Mouse (Mus musculus): ENCODE results near the gene Irak3. TPM values are rescaled to one million over a fixed set of nuclear protein-coding genes. Genes with fewer than 3 reads are reported as not detected.

The Irak3 gene
- polyA plus RNA-seq, 1 experiment, result 0.62 TPM

DNA sequence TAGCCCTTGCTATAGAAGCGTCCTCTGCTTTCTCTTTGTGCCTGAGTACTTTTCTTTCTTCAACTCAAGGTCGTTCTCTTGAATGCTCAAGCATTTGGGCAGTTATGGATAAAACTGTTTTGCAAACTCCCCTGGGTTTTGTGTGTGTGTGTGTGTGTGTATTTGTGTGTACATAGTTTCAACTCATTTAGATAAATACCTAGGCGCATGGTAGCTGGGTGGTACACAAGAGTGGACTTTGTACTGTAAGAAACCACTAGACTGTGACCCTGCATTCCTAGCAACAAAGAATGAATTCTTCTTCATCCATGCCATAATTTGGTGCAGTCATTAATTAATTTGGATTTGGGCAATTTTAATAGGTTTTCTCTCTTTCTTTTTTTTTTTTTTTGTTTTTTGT is 8.2 kb upstream of the Irak3 start:
- no peaks in the 10 kb centered on the region for H3K27me3 ChIP-seq (ENCODE audit: control insufficient read depth, insufficient read depth, low read length)
- no peaks in the 10 kb centered on the region; the same call in 1 of the 2 replicates for H3K4me1 ChIP-seq (ENCODE audit: control insufficient read depth, insufficient read depth, low read length)
- no peak for TF ChIP-seq POLR2A (IDR thresholded peaks at IDR 0.05; ENCODE audit: borderline replicate concordance, insufficient read depth, low read length)
- no peak for TF ChIP-seq CTCF (IDR thresholded peaks at IDR 0.05; ENCODE audit: borderline replicate concordance, insufficient read depth, low read depth, low read length)
- 86% methylated on average over 3 of the region's 3 CpGs for WGBS
- no peak overlapping the region for H3K27ac ChIP-seq (ENCODE audit: insufficient read depth, low read length)
- no peak overlapping the region for H3K4me3 ChIP-seq (replicated peaks; ENCODE audit: insufficient read depth, low read depth, low read length)
- no peak for DNase-seq

DNA sequence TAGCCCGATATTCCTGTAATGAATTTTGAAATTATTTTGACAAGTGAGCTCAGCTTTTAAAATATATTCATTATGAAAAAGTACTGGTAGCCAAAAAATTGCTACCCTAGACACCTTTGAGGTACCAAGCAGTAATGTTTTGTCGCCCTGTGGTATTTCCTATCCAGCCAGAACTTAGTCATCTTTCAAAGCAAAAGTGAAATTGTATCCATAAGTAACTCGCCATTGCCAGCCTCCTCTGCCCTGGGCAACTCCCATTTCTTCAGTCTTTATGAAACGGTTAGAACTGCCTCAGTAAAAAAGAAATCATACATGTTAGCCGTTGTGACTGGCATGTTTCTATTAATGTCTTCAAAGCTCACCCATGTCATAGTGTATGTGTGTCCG is 7.6 kb upstream of the Irak3 start:
- DNase-seq, result no peak
- 53% methylated on average over 6 of the region's 6 CpGs for WGBS
- no peaks in the 10 kb centered on the region for H3K27me3 ChIP-seq (ENCODE audit: control insufficient read depth, insufficient read depth, low read length)
- peak overlapping the region; percentile 81 for H3K4me3 ChIP-seq (replicated peaks; ENCODE audit: insufficient read depth, low read depth, low read length)
- TF ChIP-seq POLR2A (IDR thresholded peaks at IDR 0.05; ENCODE audit: borderline replicate concordance, insufficient read depth, low read length) (no peak), CTCF (IDR thresholded peaks at IDR 0.05; ENCODE audit: borderline replicate concordance, insufficient read depth, low read depth, low read length) (no peak)
- H3K27ac ChIP-seq (ENCODE audit: insufficient read depth, low read length), result no peak overlapping the region
- H3K4me1 ChIP-seq (ENCODE audit: control insufficient read depth, insufficient read depth, low read length), result no peaks in the 10 kb centered on the region; the same call in 1 of the 2 replicates

DNA sequence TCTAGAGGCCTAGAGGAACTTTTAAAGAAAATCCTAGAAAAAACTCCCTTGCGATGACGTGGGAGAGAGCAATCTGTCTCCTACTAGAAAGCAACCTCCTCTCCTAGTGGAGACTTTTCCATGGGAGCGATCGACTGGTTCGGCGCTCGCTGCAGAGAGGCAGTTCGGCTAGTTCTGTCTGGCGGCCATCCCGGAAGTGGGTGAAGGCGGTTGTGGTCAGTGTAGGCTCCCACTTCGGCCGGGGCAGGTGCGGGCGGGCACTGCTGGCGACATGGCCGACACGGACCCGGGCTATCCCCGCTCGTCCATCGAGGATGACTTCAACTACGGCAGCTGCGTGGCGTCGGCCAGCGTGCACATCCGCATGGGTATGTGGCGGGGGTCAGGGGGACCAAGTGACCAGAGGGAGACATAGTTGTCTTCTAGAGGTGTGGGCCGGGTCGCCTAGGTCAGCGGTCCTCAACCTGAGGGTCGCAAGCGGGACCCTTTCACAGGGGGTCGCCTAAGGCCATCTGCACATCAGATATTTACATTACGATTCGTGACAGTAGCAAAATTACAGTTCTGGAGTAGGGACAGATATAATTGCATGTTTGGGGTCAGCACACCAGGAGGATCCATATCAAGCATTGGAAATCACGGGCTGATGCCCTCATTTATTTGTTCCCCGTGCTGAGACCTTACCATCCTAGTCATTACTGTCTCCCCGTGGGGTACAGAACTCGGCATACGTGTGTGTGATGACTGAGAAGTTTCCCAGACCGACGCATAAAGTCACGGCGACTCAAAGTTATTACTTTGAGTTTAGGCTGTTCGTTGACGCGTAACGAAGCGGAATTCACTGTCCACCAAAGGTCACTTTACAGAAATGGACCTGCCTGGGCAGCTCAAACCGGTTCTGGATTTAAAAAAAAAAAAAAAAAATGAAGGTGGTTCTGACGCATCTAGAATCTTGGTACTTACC is 6.9 kb upstream of the Irak3 start:
- Histone ChIP-seq H3K4me3 (replicated peaks; ENCODE audit: insufficient read depth, low read depth, low read length) (peak overlapping the region; percentile 81), H3K4me1 (ENCODE audit: control insufficient read depth, insufficient read depth, low read length) (no peaks in the 10 kb centered on the region; the same call in 1 of the 2 replicates), H3K27me3 (ENCODE audit: control insufficient read depth, insufficient read depth, low read length) (no peaks in the 10 kb centered on the region), H3K27ac (ENCODE audit: insufficient read depth, low read length) (no peak overlapping the region)
- peak; percentile 87 to 88 for DNase-seq
- 1% methylated on average over 53 of the region's 53 CpGs for WGBS
- TF ChIP-seq POLR2A (IDR thresholded peaks at IDR 0.05; ENCODE audit: borderline replicate concordance, insufficient read depth, low read length), result peak; percentile 53; the same call in 1 of the 2 replicates
- TF ChIP-seq CTCF (IDR thresholded peaks at IDR 0.05; ENCODE audit: borderline replicate concordance, insufficient read depth, low read depth, low read length), result no peak; the same call in 1 of the 2 replicates

DNA sequence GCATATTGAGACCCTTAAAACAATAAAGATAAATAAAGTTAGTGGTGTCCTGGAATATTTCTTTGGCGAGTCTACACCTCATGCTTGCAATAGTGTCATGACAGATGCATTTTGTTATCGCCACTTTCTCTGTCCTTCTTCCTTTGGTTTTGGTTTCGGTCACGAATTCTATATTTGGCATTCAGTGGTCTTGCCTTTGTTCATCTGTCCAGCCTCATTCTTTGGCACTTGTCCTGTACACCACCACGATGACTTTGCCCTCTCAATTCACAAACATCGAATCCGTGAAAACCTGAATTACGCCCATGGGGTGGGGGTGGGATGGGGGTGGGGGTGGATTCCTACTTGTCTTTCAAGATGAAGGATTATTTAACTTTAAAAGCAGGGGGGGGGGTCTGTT is 6.1 kb upstream of the Irak3 start:
- Histone ChIP-seq H3K4me1 (ENCODE audit: control insufficient read depth, insufficient read depth, low read length) (no peaks in the 10 kb centered on the region; the same call in 1 of the 2 replicates), H3K4me3 (replicated peaks; ENCODE audit: insufficient read depth, low read depth, low read length) (no peak overlapping the region), H3K27me3 (ENCODE audit: control insufficient read depth, insufficient read depth, low read length) (no peaks in the 10 kb centered on the region), H3K27ac (ENCODE audit: insufficient read depth, low read length) (no peak overlapping the region)
- TF ChIP-seq POLR2A (IDR thresholded peaks at IDR 0.05; ENCODE audit: borderline replicate concordance, insufficient read depth, low read length), result no peak
- no peak for TF ChIP-seq CTCF (IDR thresholded peaks at IDR 0.05; ENCODE audit: borderline replicate concordance, insufficient read depth, low read depth, low read length)
- peak in 1 of 2 experiments; percentile 6 for DNase-seq
- 73% methylated on average over 8 of the region's 8 CpGs for WGBS

DNA sequence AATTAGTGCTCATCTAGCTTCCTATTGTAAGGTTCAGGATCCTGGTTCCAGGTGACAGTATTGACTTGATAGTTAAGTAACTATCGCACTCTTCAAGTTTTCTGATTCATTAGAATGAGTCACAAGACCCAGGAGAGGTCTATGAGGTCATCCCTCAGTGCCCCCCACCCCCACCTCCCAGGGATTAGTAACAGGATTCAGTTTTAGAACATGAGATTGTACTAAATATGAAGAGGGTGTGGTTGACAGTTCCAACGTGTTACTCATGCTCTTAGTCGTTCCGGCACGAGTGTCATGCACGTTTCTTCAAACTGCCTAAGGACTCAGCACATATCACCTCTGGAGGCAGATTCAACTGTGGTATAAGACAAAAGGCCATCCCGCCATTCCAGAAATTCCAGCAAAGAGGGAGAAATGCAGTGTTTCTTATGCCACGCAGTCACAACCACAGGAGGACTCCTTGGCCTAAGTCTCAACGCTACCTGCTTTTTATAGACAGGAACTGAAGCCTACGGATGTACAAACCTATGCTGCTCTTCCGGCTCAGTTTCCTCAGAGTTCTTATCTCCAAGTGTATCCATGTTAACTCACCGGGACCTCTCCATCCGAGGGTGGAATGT is 2.8 kb upstream of the Irak3 start:
- 86% methylated on average over 13 of the region's 13 CpGs for WGBS
- H3K27me3 ChIP-seq (ENCODE audit: control insufficient read depth, insufficient read depth, low read length), result no peaks in the 10 kb centered on the region; the same call in 1 of the 2 replicates
- DNase-seq, result no peak
- no peak overlapping the region for H3K27ac ChIP-seq (ENCODE audit: insufficient read depth, low read length)
- TF ChIP-seq POLR2A (IDR thresholded peaks at IDR 0.05; ENCODE audit: borderline replicate concordance, insufficient read depth, low read length) (no peak), CTCF (IDR thresholded peaks at IDR 0.05; ENCODE audit: borderline replicate concordance, insufficient read depth, low read depth, low read length) (no peak)
- H3K4me1 ChIP-seq (ENCODE audit: control insufficient read depth, insufficient read depth, low read length), result no peaks in the 10 kb centered on the region; the same call in 1 of the 2 replicates
- H3K4me3 ChIP-seq (replicated peaks; ENCODE audit: insufficient read depth, low read depth, low read length), result no peak overlapping the region

DNA sequence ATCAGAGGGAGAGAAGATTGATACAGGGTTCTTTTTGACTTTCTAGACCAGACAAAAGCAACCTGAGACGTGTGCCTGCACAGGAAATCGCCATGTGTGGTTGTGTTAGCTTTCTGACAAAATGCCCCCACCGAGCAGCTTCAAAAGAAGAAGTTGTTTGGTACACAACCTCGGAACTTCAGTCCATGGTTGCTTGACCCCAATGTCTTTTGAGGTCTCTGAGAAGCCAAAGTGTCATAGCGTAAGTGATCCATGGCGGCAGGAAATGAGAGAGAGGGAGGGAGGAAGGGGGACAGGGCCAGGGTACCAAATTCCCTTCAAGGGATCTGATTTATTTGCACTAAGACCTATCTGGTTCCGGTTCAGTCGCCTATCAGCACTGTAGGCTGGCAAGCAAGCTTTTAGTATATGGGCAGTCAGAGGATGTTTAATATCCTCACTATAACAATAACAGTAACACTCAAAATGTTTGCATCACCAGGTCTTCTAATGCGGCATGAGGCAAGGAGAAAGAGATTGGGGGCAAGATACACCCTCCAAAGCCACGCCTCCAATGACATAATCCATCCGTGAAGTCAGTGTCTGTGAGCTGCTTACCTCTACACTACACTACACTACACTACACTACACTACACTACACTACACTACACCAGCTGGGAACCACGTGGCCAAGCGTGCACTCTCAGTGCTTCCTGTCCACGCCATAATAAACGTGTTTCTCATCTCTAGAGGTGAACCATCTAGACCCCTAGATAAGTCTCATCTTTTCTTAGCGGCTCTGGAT is 729 bp upstream of the Irak3 start:
- TF ChIP-seq POLR2A (IDR thresholded peaks at IDR 0.05; ENCODE audit: borderline replicate concordance, insufficient read depth, low read length), result no peak
- TF ChIP-seq CTCF (IDR thresholded peaks at IDR 0.05; ENCODE audit: borderline replicate concordance, insufficient read depth, low read depth, low read length), result no peak
- 78% methylated on average over 16 of the region's 16 CpGs for WGBS
- H3K27ac ChIP-seq (ENCODE audit: insufficient read depth, low read length), result no peak overlapping the region

More for the DNA sequence above, 729 bp upstream of the Irak3 start:
- Histone ChIP-seq H3K27me3 (ENCODE audit: control insufficient read depth, insufficient read depth, low read length) (no peaks in the 10 kb centered on the region; the same call in 1 of the 2 replicates), H3K4me1 (ENCODE audit: control insufficient read depth, insufficient read depth, low read length) (no peaks in the 10 kb centered on the region), H3K4me3 (replicated peaks; ENCODE audit: insufficient read depth, low read depth, low read length) (no peak overlapping the region)
- DNase-seq, result no peak
